Mouse (Mus musculus): Measurements from ENCODE around the gene Slc29a2.

The Slc29a2 gene

DNA sequence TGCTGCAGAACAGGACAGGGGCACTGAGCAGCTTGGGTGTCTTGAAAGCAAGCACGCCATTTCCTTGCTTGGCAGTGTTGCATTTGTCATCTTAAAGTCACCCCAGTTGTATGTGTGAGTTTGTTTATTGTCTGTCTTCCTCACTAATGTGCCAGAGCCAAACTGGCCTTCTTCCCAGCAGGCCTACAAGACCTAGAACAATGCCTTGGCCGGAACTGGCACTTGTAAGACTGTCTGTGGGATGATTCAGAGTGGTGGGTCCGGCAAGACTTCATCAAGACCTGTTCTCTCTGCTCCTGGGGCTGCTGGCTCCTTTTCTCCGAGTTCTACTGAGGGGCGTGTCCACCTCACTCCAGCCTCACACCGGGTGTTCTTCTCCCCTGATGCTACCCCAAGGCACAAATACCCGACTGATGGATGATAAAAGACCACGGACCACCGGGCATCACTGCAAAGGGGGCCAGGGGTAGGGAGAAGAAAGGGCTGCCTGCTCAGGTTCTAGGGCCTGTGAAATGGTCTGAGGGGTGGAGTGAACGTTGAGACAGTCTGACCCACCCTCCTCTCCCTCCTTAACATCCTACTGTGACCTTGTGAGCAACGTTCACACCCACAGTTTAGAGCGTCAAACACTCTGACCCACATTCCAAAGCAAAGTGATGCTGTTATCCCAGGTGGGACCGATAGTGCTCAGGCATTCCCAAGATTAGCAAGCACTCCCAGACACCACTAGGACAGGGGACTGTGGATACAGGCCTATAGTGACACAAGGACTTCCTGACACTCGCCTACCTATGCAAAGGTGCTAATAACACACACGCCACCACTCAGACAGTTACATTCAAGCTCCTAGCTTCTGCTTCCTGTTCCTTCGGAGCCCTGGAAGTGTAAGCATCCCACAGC is 34.5 kb downstream of the Slc29a2 start:
- intact Hi-C loops (cut with DNase I): no loop called here

DNA sequence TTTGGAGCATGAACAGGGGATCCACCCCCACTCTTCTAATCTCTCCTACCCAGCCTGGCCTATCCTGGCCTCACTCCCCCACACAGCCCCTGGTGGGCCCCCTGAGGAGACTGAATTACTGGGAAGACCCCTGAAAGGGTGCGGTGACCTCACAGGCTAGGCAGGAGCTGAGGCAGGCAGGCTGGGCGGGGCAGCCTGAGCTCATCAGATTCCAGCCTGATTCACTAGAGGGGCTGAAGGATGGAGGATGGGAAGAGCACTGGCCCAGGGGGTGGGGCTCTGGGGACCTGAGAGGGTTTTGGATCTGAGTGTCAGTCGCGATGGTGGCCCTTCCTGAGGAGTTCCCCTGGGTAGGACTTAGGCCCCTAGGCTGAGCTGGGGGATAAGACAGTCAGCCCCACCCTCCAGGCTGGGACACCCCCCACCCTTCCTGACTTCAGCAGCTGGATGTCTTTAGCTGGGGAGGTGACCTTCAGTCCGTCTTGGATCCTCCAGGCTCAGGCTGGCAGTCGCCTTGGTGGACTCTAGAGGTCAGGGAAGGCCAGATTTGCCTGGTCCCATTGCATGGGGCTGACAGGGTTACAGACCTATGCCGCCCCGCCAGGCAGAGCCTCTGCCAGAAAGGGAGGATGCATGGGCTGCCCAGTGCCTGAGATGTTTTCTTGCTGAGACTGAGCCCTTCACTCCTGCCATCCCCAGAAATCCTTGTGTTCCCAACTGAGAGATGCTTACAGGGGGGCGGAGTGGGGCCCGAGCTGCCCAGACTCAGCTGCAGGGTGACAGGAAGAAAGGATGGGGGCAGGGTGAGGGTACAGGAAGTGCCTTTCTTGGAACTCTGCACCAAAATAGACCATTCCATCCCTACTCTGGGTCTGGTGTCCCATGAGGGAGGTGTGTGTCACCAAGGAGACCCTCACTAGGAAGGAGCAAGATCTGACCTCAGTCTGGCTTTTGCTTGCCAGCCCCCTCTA is 35.4 kb downstream of the Slc29a2 start:
- intact Hi-C loops (cut with DNase I): no loop called here

DNA sequence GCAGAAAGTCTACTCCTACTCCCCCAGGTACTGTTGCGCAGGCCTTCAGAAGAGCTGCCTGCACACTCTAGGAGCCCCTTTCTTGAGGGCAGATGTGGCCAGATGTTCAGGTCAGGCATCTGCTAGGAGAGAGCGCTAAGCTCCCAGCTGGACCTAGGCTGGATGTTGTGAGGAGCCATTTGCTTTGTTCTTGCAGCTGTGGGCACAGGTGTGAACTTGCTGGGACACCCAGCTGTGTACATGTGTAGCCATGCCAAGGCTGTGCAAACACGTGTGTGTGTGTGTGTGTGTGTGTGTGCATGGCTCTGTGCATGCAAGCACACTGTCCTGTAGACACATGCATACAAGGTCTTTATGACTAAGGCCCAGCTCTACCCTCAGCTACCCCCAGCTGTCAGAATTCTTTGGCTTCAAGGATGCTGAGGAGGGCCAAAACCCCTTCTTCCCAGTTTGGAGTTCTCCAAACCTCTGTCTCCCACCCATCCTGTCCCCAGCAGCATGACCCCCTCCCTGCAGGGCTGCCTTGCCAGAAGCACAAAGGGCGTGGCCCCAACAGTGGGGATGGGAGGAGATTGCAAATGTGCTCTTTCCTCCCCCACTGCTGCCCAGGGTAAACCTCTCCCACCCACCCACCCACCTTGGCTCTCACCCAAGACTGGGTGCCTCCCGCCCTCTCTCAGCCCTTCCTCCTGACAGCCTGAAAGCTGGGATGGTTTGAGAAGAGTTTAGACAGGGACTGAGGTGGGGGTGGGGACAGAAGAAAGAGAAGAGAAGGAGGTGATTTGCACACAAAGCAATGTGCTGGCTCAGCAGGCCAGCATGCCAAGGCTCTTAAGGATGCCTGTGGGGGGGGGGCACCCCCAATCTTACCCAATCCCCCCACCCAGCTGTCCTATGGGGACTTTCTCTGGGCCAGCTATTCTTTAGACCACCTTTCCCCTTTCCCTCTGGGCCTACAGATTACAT is 37.0 kb downstream of the Slc29a2 start:
- intact Hi-C loops (cut with DNase I): no loop called here

DNA sequence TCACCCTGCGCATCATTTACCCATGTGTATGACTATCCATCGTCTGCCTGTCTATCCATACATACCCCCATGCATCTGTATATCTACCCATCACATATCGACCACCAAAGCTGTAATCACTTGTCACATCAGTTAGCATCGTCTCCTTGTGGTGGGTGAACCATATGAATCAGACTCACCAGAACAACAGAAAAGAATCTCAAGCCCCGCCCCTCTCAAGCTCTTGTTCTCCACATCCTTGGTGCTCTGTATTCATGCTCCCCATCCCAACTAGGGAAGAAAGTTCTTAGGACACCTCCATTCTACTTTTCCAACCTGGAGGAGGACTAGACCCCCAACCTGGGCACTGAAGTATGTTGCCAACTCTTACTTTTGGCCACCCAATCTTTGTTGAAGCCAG is 38.4 kb downstream of the Slc29a2 start:
- intact Hi-C loops (cut with DNase I): no loop called here

DNA sequence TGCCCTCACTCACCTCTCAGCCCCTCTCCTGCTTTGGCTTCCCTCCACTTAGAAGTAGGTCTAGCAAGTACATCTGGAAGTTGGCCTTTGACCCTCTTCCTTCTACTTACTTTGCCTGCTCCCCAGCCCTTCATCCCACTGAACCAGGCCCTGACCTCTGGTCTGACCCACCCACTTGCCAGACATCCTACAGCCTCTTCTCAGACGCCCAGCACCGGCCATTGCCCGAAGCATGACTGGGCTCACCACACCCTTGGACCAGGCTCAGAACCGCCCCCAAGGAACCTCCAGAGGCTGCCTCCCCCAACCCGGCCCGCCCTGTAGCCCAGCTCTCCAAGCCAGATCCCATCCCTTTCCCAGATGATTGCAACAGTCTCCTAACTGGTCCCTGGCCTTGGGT is 38.8 kb downstream of the Slc29a2 start:
- intact Hi-C loops (cut with DNase I): no loop called here

DNA sequence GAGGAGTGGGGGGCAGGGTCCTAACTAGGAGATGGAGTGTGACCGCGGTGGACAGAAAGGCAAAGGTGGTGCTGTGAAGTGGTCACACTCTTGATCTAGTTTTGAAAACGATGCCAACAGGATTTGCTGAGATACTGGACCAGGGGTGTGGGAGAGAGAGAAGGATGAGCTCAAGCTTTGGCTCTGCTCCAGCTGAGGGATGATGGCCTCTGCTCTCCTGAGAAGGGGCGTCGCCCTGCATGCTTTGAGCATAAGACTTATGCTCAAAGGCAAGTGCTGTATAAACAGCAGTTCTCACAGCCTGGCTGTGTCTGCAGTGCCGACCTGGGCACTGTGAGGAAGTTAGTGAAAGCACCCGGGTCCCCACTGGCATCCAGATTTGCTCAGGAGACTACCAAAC is 41.4 kb downstream of the Slc29a2 start:
- intact Hi-C loops (cut with DNase I): no loop called here

DNA sequence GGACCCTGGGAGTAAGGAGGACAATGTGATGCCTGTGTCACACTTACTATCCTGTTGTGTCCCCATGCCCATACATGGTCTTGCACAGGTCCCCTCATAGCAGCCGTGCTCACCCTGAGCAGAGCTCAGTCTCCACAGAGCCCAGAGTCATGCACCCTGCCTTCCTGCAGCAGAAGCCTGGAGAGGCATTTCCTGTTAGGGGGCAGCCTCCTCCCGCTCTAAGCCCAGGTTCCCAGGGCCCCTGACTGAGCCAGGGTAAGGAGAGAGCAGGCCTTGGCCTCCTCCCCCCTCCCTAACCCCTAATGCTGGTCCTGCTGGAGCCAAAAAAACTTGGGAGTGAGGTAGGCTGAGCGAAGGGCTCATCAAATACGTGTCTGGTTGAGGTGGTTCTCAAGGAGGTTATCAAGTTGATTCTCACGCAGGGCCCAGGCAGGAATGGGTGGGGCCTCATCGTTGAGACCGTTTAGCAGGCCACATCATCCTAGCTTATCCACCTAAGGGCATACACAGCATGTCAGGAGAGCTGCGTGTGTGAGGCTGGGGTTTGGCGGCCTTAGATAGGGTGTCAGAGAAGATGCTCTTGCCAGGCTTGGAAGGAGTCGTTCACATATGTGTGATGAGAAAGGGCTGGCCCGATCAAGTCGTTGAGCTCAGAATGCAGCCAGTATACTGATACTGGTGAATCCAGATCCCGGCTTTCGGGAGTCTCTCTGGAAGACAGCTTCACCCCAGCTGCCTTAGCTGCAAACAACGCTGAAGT is 43.6 kb downstream of the Slc29a2 start:
- intact Hi-C loops (cut with DNase I): no loop called here

DNA sequence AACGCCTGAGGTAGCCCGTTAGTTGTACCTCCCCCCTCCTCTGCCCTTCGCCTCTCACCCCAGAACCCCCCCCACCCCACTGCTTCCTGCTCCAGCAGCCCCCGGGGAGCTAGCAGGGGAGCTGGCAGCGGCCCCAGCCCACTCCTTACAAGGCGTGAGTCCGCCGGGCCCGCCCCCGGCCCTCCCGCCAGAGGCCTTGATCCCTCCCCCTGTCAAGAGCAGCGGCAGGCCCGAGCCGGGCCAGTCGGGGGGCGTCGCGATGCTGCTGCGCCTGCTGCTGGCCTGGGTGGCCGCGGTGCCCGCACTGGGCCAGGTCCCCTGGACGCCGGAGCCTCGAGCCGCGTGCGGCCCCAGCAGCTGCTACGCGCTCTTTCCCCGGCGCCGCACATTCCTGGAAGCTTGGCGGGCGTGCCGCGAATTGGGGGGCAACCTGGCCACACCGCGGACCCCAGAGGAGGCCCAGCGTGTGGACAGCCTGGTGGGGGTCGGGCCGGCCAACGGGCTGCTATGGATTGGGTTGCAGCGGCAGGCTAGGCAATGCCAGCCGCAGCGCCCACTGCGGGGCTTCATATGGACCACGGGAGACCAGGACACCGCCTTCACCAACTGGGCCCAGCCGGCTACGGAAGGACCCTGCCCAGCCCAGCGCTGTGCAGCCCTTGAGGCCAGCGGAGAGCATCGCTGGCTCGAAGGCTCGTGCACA is 44.4 kb downstream of the Slc29a2 start, which contains the start of gene Cd248:
Cd248 (plus strand) TSS at position 212 of the 703 bp plus-strand sequence.
- intact Hi-C loops (cut with DNase I): no loop called here

DNA sequence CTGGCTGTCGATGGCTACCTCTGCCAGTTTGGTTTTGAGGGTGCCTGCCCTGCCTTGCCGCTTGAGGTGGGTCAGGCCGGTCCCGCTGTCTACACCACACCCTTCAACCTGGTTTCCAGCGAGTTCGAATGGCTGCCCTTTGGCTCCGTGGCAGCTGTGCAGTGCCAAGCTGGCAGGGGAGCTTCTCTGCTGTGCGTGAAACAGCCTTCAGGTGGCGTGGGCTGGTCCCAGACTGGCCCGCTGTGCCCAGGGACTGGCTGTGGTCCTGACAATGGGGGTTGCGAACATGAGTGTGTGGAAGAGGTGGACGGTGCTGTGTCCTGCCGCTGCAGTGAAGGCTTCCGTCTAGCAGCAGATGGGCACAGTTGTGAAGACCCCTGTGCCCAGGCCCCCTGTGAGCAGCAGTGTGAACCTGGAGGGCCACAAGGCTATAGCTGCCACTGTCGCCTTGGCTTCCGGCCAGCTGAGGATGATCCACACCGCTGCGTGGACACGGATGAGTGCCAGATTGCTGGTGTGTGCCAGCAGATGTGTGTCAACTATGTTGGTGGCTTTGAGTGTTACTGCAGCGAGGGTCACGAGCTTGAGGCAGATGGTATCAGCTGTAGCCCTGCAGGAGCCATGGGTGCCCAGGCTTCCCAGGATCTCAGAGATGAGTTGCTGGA is 45.0 kb downstream of the Slc29a2 start:
- intact Hi-C loops (cut with DNase I): no loop called here

DNA sequence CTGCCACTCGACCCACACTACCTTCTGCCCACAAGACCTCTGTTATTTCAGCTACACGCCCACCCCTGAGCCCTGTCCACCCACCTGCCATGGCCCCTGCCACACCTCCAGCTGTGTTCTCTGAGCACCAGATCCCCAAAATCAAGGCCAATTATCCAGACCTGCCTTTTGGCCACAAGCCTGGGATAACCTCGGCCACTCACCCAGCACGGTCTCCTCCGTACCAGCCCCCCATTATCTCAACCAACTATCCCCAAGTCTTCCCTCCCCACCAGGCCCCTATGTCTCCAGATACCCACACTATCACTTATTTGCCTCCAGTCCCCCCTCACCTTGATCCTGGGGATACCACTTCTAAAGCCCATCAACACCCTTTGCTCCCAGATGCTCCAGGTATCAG is 45.8 kb downstream of the Slc29a2 start:
- intact Hi-C loops (cut with DNase I): no loop called here

DNA sequence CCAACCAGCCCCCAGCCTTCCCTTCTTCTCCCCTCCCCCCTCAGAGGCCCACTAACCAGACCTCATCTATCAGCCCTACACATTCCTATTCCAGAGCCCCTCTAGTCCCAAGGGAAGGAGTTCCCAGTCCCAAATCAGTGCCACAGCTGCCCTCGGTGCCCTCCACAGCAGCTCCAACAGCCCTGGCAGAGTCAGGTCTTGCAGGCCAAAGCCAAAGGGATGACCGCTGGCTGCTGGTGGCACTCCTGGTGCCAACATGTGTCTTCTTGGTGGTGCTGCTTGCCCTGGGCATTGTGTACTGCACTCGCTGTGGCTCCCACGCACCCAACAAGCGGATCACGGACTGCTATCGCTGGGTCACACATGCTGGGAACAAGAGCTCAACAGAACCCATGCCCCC is 46.3 kb downstream of the Slc29a2 start:
- intact Hi-C loops (cut with DNase I): loop anchor here (5.0 kb wide), 1 partner anchor 53 kb away; no protein-coding TSS in a partner anchor

DNA sequence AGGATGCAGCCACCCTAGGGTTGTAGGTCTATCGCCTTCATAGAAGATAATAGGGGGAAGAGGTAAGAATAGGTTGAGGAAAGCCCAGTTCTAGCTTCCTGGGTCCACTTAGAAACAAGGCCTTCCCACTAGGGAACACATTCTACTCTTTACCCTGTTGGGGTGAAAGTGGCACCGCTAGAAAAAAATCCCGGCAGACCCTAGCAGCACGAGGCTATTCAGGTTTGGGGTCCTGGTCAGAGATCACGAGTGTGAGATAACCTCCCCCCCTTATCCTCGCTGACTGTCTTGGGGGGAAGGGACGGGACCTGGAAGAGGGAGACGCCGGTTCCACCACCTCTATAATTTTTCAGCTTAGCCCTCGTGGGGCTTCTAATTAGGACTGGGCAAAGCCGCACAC is 47.4 kb downstream of the Slc29a2 start:
- intact Hi-C loops (cut with DNase I): loop anchor here (5.0 kb wide), 1 partner anchor 54 kb away; no protein-coding TSS in a partner anchor

DNA sequence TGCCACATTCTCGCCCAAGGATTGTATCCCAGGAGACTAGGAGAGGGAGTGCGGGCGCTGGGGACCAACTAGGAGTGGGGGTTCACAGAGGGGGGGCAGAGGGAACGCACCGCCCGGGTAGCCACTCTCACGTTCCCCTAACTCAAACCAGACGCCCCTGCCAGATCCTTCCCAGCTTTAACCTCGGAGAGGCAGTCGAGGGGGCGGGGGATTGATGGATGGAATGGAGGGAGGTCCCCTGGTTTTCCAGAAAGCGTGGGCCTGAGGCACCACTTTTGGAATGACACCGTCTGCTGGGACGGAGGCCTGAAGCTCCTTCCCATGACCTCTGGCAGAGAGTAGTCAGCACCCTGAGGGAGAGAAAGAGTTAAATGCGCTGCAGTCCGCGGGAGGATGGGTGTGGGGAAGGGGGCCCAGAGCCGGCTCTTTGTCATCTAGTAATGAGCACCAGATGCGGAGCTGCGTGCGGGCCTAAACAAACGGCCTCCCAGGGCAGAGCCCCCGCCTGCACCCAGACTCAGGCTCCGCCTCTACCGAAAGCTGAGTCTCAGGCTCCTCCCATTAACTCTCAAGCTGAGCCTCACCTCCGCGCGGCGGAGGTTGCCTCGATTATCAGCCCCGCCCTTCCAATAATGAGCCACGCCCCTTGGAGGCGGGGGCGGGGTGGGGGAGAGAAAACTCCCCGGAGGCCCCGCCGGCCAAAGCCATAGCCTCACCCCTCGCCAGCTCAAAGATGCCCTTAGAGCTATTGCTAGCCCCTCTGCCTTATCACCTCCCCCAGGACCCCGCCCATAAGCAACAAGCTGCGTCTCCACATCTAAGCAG is 48.1 kb downstream of the Slc29a2 start:
- intact Hi-C loops (cut with DNase I): loop anchor here (5.0 kb wide), 1 partner anchor 54 kb away; no protein-coding TSS in a partner anchor

DNA sequence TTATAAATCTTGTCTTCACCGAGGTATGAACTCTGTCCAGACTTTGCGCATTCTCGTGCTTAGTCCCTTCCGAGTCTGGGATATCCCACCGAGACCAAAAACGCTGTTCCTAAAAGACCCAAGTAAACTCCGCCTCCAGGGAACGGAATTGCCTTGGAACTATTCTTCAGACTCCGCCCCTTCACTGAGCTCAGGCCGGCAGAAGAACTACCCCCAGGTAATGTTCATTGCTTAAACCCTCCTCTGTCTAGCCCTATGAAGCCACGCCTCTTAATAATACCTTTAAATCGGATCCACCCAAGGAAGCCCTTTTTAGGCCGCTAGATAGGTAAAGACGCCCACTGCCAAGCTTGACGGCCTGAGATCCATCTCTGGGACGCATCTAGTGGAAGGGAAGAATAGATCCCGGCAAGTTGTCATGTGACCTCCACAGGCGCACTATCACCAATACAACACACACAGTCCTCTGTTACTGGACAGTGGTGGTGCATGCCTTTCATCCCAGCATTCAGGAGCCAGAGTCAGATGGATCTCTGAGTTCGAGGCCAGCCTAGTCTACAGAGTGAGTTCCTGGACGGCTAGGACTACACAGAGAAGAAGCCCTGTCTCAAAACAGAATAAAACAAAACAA is 48.8 kb downstream of the Slc29a2 start:
- intact Hi-C loops (cut with DNase I): loop anchor here (5.0 kb wide), 1 partner anchor 55 kb away; no protein-coding TSS in a partner anchor

DNA sequence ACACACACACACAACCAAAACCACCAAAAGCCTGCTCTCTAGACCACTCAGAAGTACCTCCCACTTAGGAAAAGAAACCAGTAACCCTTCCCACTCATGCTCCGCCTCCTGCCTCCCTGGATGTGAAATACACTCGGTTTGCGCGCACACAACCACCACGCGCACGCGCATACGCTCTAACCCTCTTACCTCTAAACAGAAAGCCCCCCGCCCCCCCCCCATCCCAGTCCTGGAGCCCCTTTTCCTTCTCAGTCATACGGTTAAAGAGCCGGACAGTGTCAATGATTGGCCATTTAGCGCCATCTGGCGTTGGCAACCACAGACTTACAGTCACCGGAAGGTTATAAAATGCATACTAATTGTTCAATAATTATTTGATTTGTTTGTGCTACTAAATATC is 49.4 kb downstream of the Slc29a2 start:
- intact Hi-C loops (cut with DNase I): loop anchor here (5.0 kb wide), 1 partner anchor 56 kb away; no protein-coding TSS in a partner anchor

DNA sequence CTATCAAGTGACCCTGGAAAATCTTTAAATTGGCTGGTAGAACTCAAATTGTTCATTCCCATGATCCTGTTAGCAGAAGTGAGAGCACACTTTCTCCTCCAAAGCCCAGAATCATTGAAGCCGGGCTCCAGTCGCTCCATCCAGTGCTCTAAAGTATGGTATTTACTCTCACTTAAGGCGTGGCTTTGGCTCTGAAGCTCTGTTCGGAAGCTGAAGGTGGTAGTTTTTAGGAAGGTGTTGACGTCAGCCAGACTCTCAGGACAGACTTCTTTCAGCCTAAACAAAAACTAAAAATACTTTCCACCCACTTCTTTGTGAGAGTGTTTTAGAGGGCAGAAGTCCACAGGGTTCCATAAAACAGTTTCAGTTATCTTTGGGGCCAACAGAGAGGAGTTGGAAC is 49.9 kb downstream of the Slc29a2 start:
- intact Hi-C loops (cut with DNase I): loop anchor here (5.0 kb wide), 1 partner anchor 56 kb away; no protein-coding TSS in a partner anchor

DNA sequence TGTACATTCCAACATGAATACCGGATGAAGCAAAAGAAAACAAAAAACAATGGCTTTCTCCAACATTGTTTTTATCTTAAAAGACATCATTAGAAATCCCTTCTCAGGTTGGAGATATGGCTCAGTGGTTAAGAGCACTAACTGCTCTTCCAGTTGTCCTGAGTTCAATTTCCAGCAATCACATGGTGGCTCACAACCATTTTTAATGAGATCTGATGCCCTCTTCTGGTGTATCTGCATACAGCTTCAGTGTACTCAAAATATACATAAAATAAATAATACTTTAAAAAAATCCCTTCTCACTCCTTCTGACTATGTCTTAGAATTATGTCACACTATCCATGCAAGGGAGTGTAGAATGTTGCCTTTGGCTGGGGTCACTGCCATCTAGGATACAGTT is 55.6 kb downstream of the Slc29a2 start:
- intact Hi-C loops (cut with DNase I): no loop called here
